Mouse (Mus musculus) olfactory bulb, adult 2 months (tissue): ENCODE measurements around the gene Tbc1d5.

ENCODE experiments used
- CTCF ChIP-seq: fragments of 200-500 bp; IDR thresholded peaks from 2 replicates; pipeline ENCODE4 v1.5.1; 2012; ENCODE audit warnings: low read depth, mild to moderate bottlenecking, low read length, moderate library complexity; ENCODE audit not compliant: insufficient read depth
- POLR2A ChIP-seq: fragments of 200-500 bp; IDR thresholded peaks from 2 replicates; pipeline ENCODE4 v1.6.1; 2012; ENCODE audit warnings: mild to moderate bottlenecking, low read depth, low read length, moderate library complexity; ENCODE audit not compliant: insufficient read depth

DNA sequence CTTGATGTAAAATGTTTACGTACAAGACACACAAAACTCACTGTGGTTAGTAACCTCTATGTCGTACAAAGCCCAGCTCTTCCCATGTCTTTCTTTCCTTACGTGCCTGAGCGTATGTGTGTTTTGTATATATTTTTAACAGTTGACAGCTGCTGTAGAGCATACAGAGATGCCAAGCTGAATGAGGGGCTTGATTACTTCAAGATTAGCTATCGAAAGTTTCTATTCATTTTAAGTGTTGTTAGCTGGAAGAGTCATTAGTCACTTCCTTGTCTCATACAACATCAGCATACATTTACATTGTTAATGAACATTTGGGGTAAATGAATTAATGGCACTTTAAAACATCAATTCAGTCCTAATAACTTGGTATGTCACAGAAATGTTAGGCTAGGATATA lies 155.9 kb downstream of the Tbc1d5 start:
- TF ChIP-seq CTCF (no peak), POLR2A (no peak)
